Mouse (Mus musculus) liver, embryonic 16.5 days (tissue): ENCODE data around the gene Wnt8b. TPM values are rescaled to one million over a fixed set of nuclear protein-coding genes. Genes with fewer than 3 reads are reported as not detected.

Source experiments
- ATAC-seq: fragments of 200-750 bp; cut with Nextera tagmentation; 2 replicates; pipeline ENCODE4 v1.8.0; 2017; ENCODE audit warnings: low read depth, mild to moderate bottlenecking, moderate number of reproducible peaks, moderate library complexity
- H3K27ac ChIP-seq: fragments of 300-500 bp; sonication (generic); 2 replicates; pipeline ENCODE4 v1.5.1; 2014; ENCODE audit warnings: mild to moderate bottlenecking, low read length
- H3K27me3 ChIP-seq: fragments of 300-500 bp; sonication (generic); 2 replicates; pipeline ENCODE4 v1.6.1; 2014; ENCODE audit warnings: low read depth, low read length, mixed read lengths; ENCODE audit not compliant: control insufficient read depth, insufficient read depth
- H3K36me3 ChIP-seq: fragments of 300-500 bp; sonication (generic); 2 replicates; pipeline ENCODE4 v1.6.1; 2014; ENCODE audit warnings: mild to moderate bottlenecking; ENCODE audit not compliant: control insufficient read depth, insufficient read depth
- H3K4me1 ChIP-seq: fragments of 300-500 bp; sonication (generic); 2 replicates; pipeline ENCODE4 v1.6.1; 2014; ENCODE audit warnings: low read depth, low read length, mixed read lengths; ENCODE audit not compliant: control insufficient read depth
- H3K4me2 ChIP-seq: fragments of 300-500 bp; sonication (generic); 2 replicates; pipeline ENCODE4 v1.6.1; 2014; ENCODE audit warnings: low read depth, low read length, mixed read lengths
- H3K4me3 ChIP-seq: fragments of 300-500 bp; sonication (generic); 2 replicates; pipeline ENCODE4 v1.5.1; 2014; ENCODE audit warnings: low read depth, mild to moderate bottlenecking, low read length
- H3K9ac ChIP-seq: fragments of 300-500 bp; sonication (generic); 2 replicates; pipeline ENCODE4 v1.6.1; 2014; ENCODE audit warnings: low read depth, low read length
- H3K9me3 ChIP-seq: fragments of 300-500 bp; sonication (generic); replicated peaks from 2 replicates; pipeline ENCODE4 v1.6.1; 2016; ENCODE audit warnings: low read length; ENCODE audit not compliant: control insufficient read depth
- WGBS: fragments of 180-500 bp; shearing (Covaris S2); extraction: QIAGEN DNeasy Blood & Tissue Kit; methylation state at CpG from one replicate; pipeline ENCODE4 v1.1.7; 2014; ENCODE audit not compliant: insufficient replicate concordance; 5-methylcytosine and 5-hydroxymethylcytosine counted together
- polyA plus RNA-seq: library from polyadenylated mRNA; unstranded; fragments of >200 nt; fragmentation: Nextera tagmentation; extraction: Ambion mirVana; gene quantifications from 2 replicates; pipeline ENCODE4 v1.2.1, GENCODE M21; 2015

Wnt8b gene
- polyA plus RNA-seq, 1 experiment from 2014 or later: not detected

DNA sequence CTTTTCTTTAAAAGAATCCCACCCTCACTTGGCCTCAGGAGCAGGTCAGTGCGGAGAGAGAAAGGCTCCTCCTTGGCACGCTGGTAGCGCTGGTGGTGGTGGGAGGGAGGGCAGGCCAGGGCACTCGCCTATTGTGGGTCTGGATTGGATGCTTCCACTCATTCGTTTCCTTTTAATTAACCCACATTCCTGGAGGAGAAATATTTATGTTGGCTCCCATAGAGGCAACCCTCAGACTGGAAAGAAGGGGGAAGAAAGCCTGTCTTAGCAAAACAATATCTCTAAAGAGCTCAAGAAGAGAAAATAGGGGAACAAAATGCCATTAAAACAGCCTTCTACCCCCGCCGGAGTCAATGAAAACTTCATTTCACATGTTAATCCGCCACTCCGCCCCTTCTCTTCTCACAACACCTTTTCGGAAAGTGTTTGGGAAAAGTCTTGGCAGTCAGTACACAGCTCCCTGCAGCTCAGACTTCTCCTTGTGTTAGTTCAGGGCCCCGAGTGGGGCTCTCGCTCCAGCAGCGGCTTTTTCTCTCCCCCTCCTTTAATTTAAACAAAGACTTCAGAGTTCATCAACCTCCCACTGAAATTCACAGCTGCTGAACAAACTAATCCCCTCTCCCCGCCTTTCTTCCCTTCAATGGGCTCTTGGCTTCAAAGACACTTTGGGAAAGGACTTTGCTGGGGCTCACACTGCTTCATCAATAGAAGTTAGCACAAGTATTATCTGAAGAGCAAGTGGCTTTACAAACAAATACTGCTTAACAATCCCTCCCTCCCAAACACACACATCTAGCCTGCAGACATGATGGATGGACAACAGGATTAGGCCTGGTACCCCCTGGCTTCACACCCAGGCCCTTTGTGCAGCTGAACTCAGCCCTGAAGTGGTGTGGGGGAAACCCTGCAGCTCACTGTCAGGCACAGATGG, 21.5 kb downstream of the Wnt8b start:
- 37% methylated on average over 14 of the region's 14 CpGs for WGBS
- Histone ChIP-seq H3K36me3 (no peaks in the 10 kb centered on the region), H3K27ac (no peak overlapping the region), H3K4me3 (no peak overlapping the region), H3K4me1 (no peaks in the 10 kb centered on the region), H3K9ac (no peak overlapping the region), H3K4me2 (no peak overlapping the region), H3K27me3 (peaks cover 56% of the 10 kb centered on the region), H3K9me3 (no peaks in the 10 kb centered on the region)
- ATAC-seq: no peak

DNA sequence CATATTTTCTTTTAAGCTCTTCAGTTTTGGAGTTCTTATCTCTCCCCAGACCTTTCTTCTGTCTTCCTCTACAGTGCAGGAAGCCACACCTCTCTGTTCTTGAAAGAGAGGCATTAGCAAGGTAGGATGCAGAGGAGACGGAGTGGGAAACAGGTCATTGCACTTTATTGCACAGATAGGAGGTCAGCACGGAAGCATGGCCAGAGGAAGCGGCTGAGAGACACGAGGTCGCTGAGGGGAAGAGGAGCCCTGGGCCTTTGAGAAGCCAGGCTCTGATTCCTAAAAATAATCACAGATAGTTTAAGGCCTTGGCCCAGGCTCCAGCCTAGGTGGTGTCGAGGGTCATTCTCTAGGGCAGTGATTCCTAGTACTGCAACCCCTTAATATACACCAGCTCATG, 22.5 kb downstream of the Wnt8b start:
- H3K27me3 ChIP-seq: peaks cover 46% of the 10 kb centered on the region
- WGBS: 40% methylated on average over 6 of the region's 6 CpGs
- no peak for ATAC-seq

DNA sequence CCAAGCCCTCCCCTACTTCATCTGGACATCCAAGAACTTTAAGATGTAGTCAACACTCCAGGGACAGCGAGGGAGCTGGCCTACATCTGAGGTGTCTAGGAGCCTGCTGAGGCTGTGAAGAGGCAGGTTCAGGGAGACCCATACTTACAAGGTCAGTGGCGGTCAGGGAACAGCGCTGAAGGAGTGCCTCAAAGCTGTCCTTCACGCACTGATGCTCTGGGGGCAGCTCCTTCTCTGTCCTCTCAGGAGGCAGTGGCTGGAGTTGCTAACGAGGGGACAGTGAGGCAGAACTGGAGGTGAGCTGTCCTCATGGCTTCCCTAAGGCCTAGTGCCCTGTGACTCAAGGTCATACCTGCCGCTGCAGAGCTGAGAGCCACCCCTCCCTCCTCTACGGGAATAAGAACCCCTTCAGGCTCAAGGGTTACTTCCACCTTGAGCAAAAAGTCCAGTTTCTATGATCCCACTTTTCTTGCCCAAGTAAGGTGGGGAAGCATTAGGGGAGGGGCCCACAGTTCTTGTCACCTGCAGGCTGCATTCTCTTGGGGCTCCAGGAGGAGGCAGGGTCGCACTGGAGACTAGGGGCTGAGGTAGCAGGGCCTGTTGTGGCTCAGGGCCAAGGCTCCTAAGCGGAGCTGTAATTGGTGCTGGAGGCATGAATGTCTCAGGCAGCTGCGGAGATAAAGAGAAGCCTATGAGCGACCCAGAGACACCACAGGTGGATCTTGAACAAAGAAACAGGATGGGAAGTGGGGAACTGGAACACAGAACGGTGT, 24.9 kb downstream of the Wnt8b start:
- Histone ChIP-seq H3K9ac (no peak overlapping the region), H3K27ac (no peak overlapping the region), H3K4me1 (no peaks in the 10 kb centered on the region), H3K36me3 (no peaks in the 10 kb centered on the region), H3K4me2 (no peak overlapping the region), H3K4me3 (no peak overlapping the region), H3K9me3 (no peaks in the 10 kb centered on the region), H3K27me3 (peaks cover 22% of the 10 kb centered on the region)
- 53% methylated on average over 12 of the region's 12 CpGs for WGBS
- no peak for ATAC-seq

More for the DNA sequence above, 22.5 kb downstream of the Wnt8b start:
- Histone ChIP-seq H3K4me3 (no peak overlapping the region), H3K4me2 (no peak overlapping the region), H3K4me1 (no peaks in the 10 kb centered on the region), H3K9ac (no peak overlapping the region), H3K9me3 (no peaks in the 10 kb centered on the region), H3K27ac (no peak overlapping the region), H3K36me3 (no peaks in the 10 kb centered on the region)

DNA sequence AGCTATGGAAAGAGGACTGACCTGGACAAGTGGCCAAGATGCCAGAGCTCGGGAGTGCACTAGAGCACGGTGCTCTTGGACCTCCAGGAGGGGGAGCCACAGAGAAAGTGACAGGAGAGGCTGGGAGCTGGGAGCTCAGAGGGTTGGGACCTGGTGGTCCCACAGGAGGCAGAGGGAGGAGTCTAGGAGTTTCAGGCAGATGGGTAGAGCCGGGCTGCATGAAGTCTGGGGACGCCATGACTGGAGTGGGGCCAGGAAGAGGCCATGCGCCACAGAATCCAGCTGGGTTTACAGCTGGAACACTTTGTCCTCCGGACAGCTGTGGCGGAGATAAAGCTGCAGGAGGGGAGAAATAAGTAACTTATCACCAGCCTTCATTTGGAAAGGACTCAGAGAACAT, 25.9 kb downstream of the Wnt8b start:
- no peak for ATAC-seq
- peaks cover 12% of the 10 kb centered on the region for H3K27me3 ChIP-seq

DNA sequence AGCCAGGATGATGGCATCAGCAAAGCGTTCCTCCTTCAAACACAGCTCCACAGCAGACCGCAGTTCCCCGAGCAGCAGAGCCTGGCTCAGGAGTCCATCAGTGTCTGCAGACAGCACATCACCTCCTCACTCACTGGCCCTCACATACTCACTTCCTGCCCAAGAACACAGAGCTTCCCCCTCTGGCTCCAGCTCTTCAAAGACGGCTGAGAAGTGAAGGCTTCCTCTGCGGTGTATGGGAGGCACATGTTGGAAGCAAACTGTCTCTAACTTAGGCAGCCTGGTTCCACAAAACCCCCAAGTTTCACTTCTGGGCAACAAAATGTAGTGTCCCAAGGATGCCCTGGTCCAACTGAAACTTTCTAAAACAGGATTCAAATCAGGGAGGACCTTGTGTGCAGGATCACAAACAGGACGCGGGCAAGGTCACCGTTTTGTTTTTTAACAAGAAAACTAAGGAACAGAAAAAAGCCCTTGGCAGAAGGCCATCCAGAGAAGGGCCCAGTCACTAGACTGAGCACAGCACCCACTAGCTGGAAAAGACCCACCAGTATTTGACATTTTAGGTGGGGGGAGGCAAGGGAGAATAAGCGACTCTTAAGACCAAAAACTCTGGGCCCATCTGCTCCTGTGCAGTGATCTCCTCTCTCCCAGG, 32.4 kb downstream of the Wnt8b start:
- no peak overlapping the region for H3K4me3 ChIP-seq
- no peaks in the 10 kb centered on the region for H3K36me3 ChIP-seq
- no peaks in the 10 kb centered on the region for H3K9me3 ChIP-seq
- H3K27me3 ChIP-seq: no peaks in the 10 kb centered on the region
- H3K27ac ChIP-seq: no peak overlapping the region
- H3K4me1 ChIP-seq: no peaks in the 10 kb centered on the region
- no peak overlapping the region for H3K4me2 ChIP-seq
- no peak for ATAC-seq
- 45% methylated on average over 9 of the region's 9 CpGs for WGBS
- H3K9ac ChIP-seq: no peak overlapping the region

More for the DNA sequence above, 25.9 kb downstream of the Wnt8b start:
- H3K4me2 ChIP-seq: no peak overlapping the region
- no peaks in the 10 kb centered on the region for H3K9me3 ChIP-seq
- H3K4me1 ChIP-seq: no peaks in the 10 kb centered on the region
- no peaks in the 10 kb centered on the region for H3K36me3 ChIP-seq
- no peak overlapping the region for H3K27ac ChIP-seq
- WGBS: 40% methylated on average over 7 of the region's 7 CpGs
- no peak overlapping the region for H3K9ac ChIP-seq
- no peak overlapping the region for H3K4me3 ChIP-seq

DNA sequence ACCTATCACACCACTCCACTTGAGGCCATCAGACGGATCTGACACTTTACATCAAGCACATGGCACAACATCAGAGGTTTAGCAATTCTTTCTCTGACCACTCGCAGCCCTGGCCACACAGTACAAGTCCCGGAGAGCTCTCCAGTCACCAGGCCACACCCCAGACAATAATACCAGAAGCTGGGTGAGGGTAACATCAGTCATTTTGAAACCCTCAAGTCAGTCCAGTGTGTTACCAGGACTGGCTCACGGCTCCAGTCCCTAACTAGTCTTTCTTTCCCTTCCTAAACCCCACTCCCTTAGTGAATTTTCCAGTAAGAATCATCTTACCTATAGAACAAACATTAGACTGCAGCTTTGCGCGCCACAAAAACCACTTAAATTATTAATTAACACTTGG, 36.7 kb downstream of the Wnt8b start:
- 63% methylated on average over 6 of the region's 6 CpGs for WGBS
- no peaks in the 10 kb centered on the region for H3K9me3 ChIP-seq
- no peak overlapping the region for H3K9ac ChIP-seq
- ATAC-seq: no peak
- no peak overlapping the region for H3K27ac ChIP-seq
- no peak overlapping the region for H3K4me2 ChIP-seq
- H3K36me3 ChIP-seq: no peaks in the 10 kb centered on the region
- H3K4me1 ChIP-seq: no peaks in the 10 kb centered on the region
- no peaks in the 10 kb centered on the region for H3K27me3 ChIP-seq
- H3K4me3 ChIP-seq: no peak overlapping the region

DNA sequence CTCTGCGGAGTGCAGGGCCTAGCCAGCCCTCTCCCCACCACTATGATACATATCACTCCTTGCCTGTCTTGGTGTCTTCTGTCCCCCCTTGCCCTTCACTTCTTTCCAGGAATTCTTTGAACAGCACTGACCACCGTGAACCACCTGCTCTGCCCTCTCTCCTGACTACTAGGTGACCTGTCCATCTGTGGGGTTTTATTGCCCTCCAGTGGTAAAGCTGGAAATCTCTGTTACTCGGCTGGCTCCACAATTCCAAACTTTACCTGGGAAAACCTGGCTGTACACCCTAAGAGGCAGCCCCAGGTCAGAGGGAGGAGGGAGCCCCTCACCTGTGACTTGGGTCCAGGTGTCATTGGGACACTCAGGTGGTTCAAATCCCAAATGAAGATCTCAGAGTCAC, 42.1 kb downstream of the Wnt8b start:
- Histone ChIP-seq H3K9ac (no peak overlapping the region), H3K36me3 (no peaks in the 10 kb centered on the region), H3K4me1 (no peaks in the 10 kb centered on the region), H3K4me3 (no peak overlapping the region), H3K27me3 (no peaks in the 10 kb centered on the region), H3K4me2 (no peak overlapping the region), H3K9me3 (no peaks in the 10 kb centered on the region), H3K27ac (no peak overlapping the region)
- WGBS: 38% methylated on average over 3 of the region's 3 CpGs
- ATAC-seq: no peak

DNA sequence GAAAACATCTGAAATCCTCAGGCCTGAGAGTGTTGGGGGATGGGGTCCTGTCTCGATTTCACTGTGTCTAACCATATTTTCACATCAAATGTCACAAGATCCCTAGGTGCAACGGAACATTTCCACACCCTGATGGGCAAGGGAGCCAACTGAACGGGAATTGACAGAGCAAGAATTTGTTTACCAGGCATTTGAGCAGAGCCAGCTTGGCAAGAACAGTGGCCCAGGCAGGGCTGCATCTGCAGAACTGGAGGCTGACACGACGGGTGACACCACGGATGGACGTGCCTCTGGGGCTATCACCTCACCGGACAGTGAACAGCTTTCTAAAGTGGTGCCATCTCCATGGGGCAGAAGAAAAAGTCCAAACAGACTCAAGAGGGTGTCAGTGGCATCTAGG, 44.1 kb downstream of the Wnt8b start:
- Histone ChIP-seq H3K9ac (no peak overlapping the region), H3K36me3 (no peaks in the 10 kb centered on the region), H3K4me3 (no peak overlapping the region), H3K27ac (no peak overlapping the region), H3K9me3 (no peaks in the 10 kb centered on the region), H3K4me1 (no peaks in the 10 kb centered on the region), H3K4me2 (no peak overlapping the region), H3K27me3 (no peaks in the 10 kb centered on the region)
- ATAC-seq: no peak
- WGBS: 72% methylated on average over 8 of the region's 8 CpGs
